Mouse (Mus musculus) kidney, postnatal 25 days (tissue): ENCODE results near the gene Bach1.
A peak's percentile ranks its signal among the peaks of the same experiment; 100 is the strongest.

ENCODE experiments used
- DNase-seq, 2 experiments: peaks; one replicate each; pipeline ENCODE4 v3.0.0; 2021; ENCODE audit warnings: mixed read lengths in 2 of 2

Gene Bach1

GRCm38 (mm10) chr16:87698692-87699305 lies at the start of gene Bach1:
Gene Bach1 (plus strand): TSS chr16:87698945.
- DNase-seq: peak; percentile 97

GRCm38 (mm10) chr16:87652344-87652743 lies 46.4 kb upstream of the Bach1 start:
- no peak for DNase-seq

- no peak for DNase-seq
Measured at GRCm38 (mm10) chr16:87652924-87653323, 45.8 kb upstream of the Bach1 start.

- DNase-seq: no peak
Measured at GRCm38 (mm10) chr16:87654016-87654575, 44.6 kb upstream of the Bach1 start.

- DNase-seq: peak in 1 of 2 experiments; percentile 50
Measured at GRCm38 (mm10) chr16:87655005-87655404, 43.7 kb upstream of the Bach1 start.

GRCm38 (mm10) chr16:87655579-87655978 lies 43.2 kb upstream of the Bach1 start:
- peak; percentile 50 to 65 for DNase-seq

GRCm38 (mm10) chr16:87656771-87657170 lies 42.0 kb upstream of the Bach1 start:
- DNase-seq: no peak

- DNase-seq: no peak
Measured at GRCm38 (mm10) chr16:87657291-87657690, 41.5 kb upstream of the Bach1 start.

- peak; percentile 49 to 83 for DNase-seq
Measured at GRCm38 (mm10) chr16:87661024-87661471, 37.7 kb upstream of the Bach1 start.

GRCm38 (mm10) chr16:87661636-87662035 lies 37.1 kb upstream of the Bach1 start:
- DNase-seq: no peak

- no peak for DNase-seq
Measured at GRCm38 (mm10) chr16:87662528-87662927, 36.2 kb upstream of the Bach1 start.

GRCm38 (mm10) chr16:87663890-87664289 lies 34.9 kb upstream of the Bach1 start:
- DNase-seq: peak; percentile 18 to 54

GRCm38 (mm10) chr16:87665246-87665645 lies 33.5 kb upstream of the Bach1 start:
- DNase-seq: no peak

GRCm38 (mm10) chr16:87665752-87666619 lies 32.8 kb upstream of the Bach1 start:
- DNase-seq: no peak

GRCm38 (mm10) chr16:87666620-87667004 lies 32.1 kb upstream of the Bach1 start:
- no peak for DNase-seq

GRCm38 (mm10) chr16:87668002-87668401 lies 30.7 kb upstream of the Bach1 start:
- no peak for DNase-seq

GRCm38 (mm10) chr16:87670091-87670820 lies 28.5 kb upstream of the Bach1 start:
- no peak for DNase-seq

GRCm38 (mm10) chr16:87670821-87671165 lies 28.0 kb upstream of the Bach1 start:
- DNase-seq: peak; percentile 66 to 85

GRCm38 (mm10) chr16:87671336-87671735 lies 27.4 kb upstream of the Bach1 start:
- DNase-seq: peak in 1 of 2 experiments; percentile 45

GRCm38 (mm10) chr16:87673155-87673554 lies 25.6 kb upstream of the Bach1 start:
- no peak for DNase-seq

GRCm38 (mm10) chr16:87676182-87676581 lies 22.6 kb upstream of the Bach1 start:
- peak; percentile 67 to 79 for DNase-seq

- DNase-seq: no peak
Measured at GRCm38 (mm10) chr16:87678667-87679066, 20.1 kb upstream of the Bach1 start.
